Mouse (Mus musculus): Measurements from ENCODE around the gene Trio.

DNA sequence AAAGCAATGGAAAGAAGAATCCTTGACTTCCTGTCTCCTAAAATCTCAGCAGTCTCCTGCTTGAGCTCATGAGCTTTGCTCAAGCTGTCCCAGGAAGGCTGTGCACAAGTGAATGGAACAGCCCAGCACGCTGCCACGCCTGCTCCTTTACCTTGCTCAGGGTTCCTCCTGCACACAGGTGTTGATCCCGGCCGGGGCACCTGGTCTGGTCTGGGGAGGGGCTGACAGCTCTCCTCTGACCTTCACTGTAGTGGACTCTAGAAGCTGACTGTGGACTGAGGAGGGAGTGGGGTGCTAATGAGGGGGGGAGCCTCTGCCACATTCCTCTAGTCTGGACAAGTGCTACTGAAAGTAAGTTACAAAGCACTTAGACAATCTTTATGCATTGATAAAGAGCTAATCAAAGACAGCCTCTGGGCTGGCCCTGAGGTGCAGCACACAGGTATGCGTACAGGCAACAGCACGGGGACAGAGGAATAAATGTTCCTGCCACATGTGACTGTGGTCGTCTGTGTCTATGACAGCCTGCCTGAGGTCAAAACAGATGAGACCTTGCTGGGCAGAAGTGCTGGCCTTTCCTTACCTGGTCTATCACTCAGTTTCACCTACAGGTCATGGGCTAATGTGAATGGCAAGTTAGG is 167.3 kb downstream of the Trio start:
- TF ChIP-seq GATA1 (IDR thresholded peaks at IDR 0.05; ENCODE audit: low read length) (no peak), TAL1 (IDR thresholded peaks at IDR 0.05; ENCODE audit: low read length) (no peak)
